Mouse (Mus musculus) layer of hippocampus, postnatal 25 days (tissue): ENCODE results near the gene Gm13089. TPM values are rescaled to one million over a fixed set of nuclear protein-coding genes. Genes with fewer than 3 reads are reported as not detected.
"Not testable (repeated sequence)": the region's sequence is repeated elsewhere in the genome, so short reads cannot be mapped to it uniquely, and the experiment has no call there.

Source experiments
- DNase-seq, 2 experiments: peaks; one replicate each; pipeline ENCODE4 v3.0.0; 2022; ENCODE audit warnings: mixed read lengths in 2 of 2, low spot score in 1 of 2; ENCODE audit errors: extremely low spot score in 1 of 2
- total RNA-seq, 2 experiments: library from RNA; stranded (reverse); gene quantifications; 2 replicates each; pipeline ENCODE4 v1.2.3; 2021

Gene Gm13089
- not detected for total RNA-seq

- DNase-seq, result no peak
Observed at GRCm38 (mm10) chr4:143702611-143703010, at the start of gene Gm13089. TSS of gene Gm13089 (minus strand) at chr4:143702711.

DNA sequence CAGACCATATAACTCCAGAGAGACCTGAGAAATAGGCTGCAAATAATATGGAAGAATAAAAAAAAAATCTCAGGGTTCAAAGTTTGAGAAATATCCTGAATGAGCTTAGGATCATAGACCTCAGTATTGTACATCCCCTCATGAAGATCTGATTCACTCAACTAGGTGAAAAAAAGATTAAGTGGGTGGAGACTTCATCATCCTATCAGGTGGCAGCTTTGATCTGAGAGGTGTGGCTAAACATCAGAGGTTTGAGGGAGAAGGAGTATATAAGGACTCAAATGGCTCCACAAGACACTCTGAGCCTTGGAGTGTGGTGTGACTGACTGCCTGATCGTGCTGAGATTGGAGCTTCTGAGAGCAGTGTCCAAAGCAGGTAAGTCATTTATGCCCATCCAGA lies 16.6 kb upstream of the Gm13089 start, which contains the start of gene Gm13078:
TSS of gene Gm13078 (plus strand) at position 301 of the 400 bp plus-strand sequence.
- no peak for DNase-seq

GRCm38 (mm10) chr4:143657146-143657545 lies 45.4 kb downstream of the Gm13089 start, which contains the start of gene Gm13088:
TSS of gene Gm13088 (minus strand) at chr4:143657246.
- not testable (repeated sequence) for DNase-seq

Other genes with a start within 250 kb of the Gm13089 start
- gene Gm13043, start 191.4 kb downstream of the Gm13089 start, total RNA-seq, result not detected
- not detected for gene Gm13040, start 166.8 kb downstream of the Gm13089 start, total RNA-seq
- gene BC080695, start 151.0 kb downstream of the Gm13089 start, total RNA-seq, result not detected
- gene Gm13057, start 151.0 kb downstream of the Gm13089 start, total RNA-seq, result not detected
- not detected for gene Gm13083, start 87.7 kb downstream of the Gm13089 start, total RNA-seq
- gene Gm13088, start 45.5 kb downstream of the Gm13089 start, total RNA-seq, result not detected
- not detected for gene Gm13078, start 16.7 kb upstream of the Gm13089 start, total RNA-seq
- gene Gm13023, start 86.6 kb upstream of the Gm13089 start, total RNA-seq, result not detected
- not detected for gene Gm13084, start 113.4 kb upstream of the Gm13089 start, total RNA-seq
- gene Gm13103, start 143.8 kb upstream of the Gm13089 start, total RNA-seq, result not detected
- not detected for gene Pramef6, start 197.7 kb upstream of the Gm13089 start, total RNA-seq
- gene Pramef25, start 248.3 kb upstream of the Gm13089 start, total RNA-seq, result not detected